Mouse (Mus musculus): ENCODE measurements around the gene Gm4131.

- TF ChIP-seq CTCF (IDR thresholded peaks at IDR 0.05; ENCODE audit: low read depth) (no peak), EP300 (optimal IDR thresholded peaks at IDR 0.05) (no peak)
Observed at GRCm38 (mm10) chr14:62506261-62506660, 60.5 kb downstream of the Gm4131 start.

Measured in stomach, postnatal 0 days (tissue).